Mouse (Mus musculus): ENCODE data around the gene Emsy.

- TF ChIP-seq CTCF (IDR thresholded peaks at IDR 0.05), result no peak
- TF ChIP-seq EP300 (IDR thresholded peaks at IDR 0.05; ENCODE audit: insufficient read depth, low read depth, low read length), result no peak
- no peak for TF ChIP-seq POLR2A (IDR thresholded peaks at IDR 0.05; ENCODE audit: insufficient read depth, low read depth, low read length)
Observed at GRCm38 (mm10) chr7:98556767-98557394, 99.7 kb downstream of the Emsy start.
